Mouse (Mus musculus) testis, adult 2 months (tissue): ENCODE measurements around the gene Gm20458.

ENCODE experiments used
- CTCF ChIP-seq: fragments of 200-500 bp; IDR thresholded peaks from 2 replicates; pipeline ENCODE4 v1.5.1; 2012; ENCODE audit warnings: low read depth, mild to moderate bottlenecking, inconsistent platforms, low read length, moderate library complexity; ENCODE audit not compliant: control insufficient read depth, insufficient read depth, insufficient replicate concordance
- POLR2A ChIP-seq: fragments of 200-500 bp; IDR thresholded peaks from 2 replicates; pipeline ENCODE4 v1.6.1; 2012; ENCODE audit warnings: low read depth, mild to moderate bottlenecking, inconsistent platforms, low read length, moderate library complexity; ENCODE audit not compliant: control insufficient read depth

DNA sequence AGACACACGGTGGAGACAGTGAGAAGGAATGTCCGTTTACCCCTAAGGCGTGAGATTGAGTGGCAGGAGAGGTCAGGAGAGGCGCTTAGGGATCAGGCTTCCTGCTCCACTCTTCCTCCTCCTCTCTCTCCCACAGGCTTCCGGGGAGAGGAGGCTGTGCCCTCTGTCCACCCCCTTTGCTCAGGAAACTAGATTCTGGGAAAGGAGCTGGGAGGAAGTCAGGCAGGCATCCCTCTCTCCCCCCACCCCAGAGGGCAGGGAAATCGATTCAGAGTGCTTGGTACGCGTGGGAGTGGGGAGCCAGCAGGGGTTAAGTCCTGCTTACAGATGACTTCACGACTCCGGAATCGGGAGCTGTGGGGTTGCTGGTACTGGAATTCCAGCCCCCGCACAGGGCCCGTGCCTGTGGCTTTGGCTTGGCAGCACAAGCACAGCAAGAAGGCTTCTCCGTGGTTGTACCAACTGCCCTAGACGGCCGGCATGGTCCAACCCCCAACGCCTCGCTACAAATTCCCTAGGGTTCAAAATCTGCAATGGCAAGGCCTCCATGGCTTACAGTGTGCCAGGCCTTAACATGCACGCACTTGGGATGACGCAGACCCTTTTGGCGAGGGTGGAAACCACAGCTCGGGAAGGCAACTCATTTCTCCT lies 28.1 kb upstream of the Gm20458 start:
- TF ChIP-seq CTCF, result no peak
- no peak for TF ChIP-seq POLR2A
